Mouse (Mus musculus): Measurements from ENCODE around the gene Mob3a. TPM values are rescaled to one million over a fixed set of nuclear protein-coding genes. Genes with fewer than 3 reads are reported as not detected.

Mob3a gene
- 10 to 100 TPM; 16.1 to 29.6 TPM for total RNA-seq (2021)
- long read RNA-seq, experiment 1, transcript Mob3a-201 (4 exons, 2,682 nt): major isoform, 34 of 37 reads
- long read RNA-seq, experiment 1, partial matches to known transcripts: 2 of 37 reads
- long read RNA-seq, experiment 1, other reads (novel, unspliced or antisense): 1 of 37 reads
- long read RNA-seq, experiment 2, transcript Mob3a-201 (4 exons, 2,682 nt): major isoform, 23 of 30 reads
- long read RNA-seq, experiment 2, partial matches to known transcripts: 7 of 30 reads
- long read RNA-seq, experiment 2, other reads (novel, unspliced or antisense): 0 of 30 reads

DNA sequence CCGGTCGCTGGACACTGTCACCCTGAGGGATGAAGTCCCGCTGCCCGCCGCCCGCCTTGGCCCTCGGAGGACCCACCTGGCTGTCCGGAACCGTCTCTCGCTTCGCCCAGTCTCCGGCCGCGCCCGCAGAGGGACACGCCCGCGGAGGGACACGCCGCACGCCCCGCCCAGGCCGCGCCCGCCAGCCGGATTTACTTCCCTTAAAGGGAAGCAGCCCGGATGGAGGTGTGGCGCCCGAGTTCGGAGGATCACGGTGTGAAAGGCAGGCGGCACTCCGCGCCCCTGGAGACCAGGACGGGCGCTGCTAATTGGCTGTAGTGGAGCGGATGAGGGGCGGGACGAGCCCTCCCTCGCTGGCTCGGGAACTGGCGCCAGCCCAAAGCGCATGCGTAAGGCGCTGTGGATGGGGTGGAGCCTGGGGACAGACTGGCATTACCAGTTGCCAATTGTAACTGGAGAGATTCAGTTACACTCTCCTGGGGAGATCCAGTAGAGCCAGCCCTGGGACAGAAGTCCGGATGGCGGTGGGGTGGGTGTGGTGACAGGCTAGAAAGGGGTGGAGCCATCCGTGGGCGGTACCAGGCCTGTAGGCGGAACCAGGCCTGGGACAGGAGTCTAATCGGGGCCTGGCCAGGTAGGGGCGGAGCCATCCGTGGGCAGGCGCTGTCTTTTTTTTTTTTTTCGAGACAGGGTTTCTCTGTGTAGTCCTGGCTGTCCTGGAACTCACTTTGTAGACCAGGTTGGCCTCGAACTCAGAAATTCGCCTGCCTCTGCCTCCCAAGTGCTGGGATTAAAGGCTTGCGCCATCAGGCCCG, at the start of gene Mob3a, which contains the start of gene Izumo4:
Gene Mob3a, minus strand, starts transcription at position 257 of the 815 bp plus-strand sequence.
Gene Izumo4, plus strand, starts transcription at position 464 of the 815 bp plus-strand sequence.
- peak; percentile 96 to 98 for DNase-seq (ENCODE audit: low spot score in 2 of 2)

GRCm38 (mm10) chr10:80751188-80751832, 49.5 kb upstream of the Mob3a start:
- peak; percentile 54 to 55 for DNase-seq (ENCODE audit: low spot score in 2 of 2)

DNA sequence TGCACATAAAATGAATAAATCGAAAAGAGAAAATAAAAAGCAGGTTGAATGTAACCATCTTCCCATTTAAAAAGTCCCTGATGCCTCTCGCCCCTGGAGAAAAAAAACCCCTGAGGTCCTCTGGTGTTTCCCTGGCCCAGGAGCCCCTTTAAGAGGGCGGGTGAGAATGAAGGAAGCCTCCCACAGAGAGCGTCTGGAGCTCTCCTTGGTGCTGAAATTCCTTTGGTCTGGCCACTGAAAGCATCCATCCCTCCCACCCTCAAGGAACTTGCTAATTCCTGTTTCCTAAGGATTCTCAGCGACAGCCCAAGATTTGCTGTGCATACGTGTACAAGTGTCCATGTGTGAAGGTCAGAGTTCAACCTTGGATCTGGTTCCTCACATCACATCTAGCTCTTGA, 46.8 kb upstream of the Mob3a start:
- peak; percentile 49 to 54 for DNase-seq (ENCODE audit: low spot score in 2 of 2)

GRCm38 (mm10) chr10:80747410-80747809, 45.6 kb upstream of the Mob3a start:
- peak; percentile 80 to 85 for DNase-seq (ENCODE audit: low spot score in 2 of 2)

DNA sequence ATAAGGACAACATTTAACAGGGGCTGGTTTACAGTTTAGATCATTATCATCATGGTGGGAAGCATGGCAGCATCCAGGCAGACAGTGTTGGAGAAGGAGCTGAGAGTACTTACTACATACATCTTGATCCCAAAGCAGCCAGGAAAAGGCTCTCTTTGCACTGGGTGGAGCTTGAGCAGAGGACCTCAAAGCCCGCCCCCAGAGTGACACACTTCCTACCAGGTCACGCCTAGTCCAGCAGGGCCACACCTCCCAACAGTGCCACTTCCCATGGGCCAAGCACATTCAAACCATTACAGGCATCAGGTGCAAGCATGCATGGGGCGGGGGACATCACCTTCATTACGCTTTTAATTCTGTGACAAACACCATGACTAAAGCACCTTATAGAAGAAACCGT, 42.5 kb upstream of the Mob3a start:
- DNase-seq (ENCODE audit: low spot score in 2 of 2): no peak

DNA sequence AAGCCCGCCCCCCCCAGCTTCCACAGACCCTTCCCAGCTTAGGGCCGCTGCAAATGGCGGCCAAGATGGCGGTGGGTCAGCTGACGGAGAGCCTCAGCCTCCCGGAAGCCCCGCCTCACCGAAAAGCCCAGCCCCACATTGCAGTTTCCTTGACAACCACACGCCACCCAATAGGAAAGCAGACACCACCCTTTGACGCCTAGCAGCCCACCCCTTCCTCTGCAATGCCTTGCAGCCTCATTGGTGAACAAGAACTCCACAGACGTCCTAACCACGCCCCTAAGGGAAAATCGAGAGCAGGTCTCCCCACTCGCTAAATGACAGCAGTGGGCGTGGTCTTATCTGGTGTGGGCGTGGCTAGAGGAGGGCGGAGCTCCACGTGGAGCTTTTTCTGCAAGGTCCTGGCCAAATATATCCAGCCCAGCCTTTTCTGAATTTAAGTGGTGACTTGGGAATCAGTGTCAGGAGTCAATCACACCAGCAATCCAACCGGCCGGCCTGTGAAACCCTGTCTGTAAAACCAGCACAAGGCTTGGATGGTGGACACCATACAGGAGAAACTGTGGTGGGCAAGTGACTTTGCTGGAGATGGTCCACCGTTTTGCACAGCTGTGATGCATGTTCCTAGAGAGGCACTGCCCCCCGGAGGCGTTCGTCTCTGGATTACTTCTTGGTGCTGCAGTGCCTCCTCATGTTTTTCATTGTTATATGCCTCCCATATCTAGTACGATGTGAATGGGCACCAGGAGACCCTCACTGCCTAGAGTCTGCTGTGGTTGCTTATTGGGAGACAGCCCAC, 40.6 kb upstream of the Mob3a start, which contains the start of gene Ap3d1:
Gene Ap3d1, minus strand, starts transcription at position 85 of the 799 bp plus-strand sequence.
- peak; percentile 97 for DNase-seq (ENCODE audit: low spot score in 2 of 2)

DNA sequence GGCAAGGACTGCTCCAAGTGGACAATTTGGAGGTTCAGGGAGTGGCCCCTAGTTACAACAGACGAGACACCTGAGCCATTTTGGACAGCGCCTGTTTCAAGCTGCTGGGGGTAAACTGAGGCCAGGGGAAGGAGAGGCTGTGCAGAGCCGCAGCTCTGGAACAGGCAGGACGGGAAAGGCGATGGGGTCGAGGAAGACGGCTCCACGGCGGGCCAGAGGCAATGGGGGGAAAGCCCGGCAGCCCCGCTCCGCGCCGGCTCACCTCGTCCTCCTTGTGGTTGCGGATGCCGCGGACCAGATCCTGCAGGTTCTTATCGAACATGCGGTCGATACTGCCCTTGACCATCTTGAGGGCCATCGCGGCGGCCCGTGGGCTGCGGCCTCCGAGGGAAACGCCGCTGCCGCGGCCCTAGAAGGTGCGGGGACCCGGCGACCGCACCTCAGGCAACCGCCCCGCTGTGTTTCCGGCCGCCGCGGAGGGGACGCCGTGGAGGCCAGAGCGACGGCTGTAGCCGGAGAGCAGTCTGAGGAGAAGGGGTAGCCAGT, 39.9 kb upstream of the Mob3a start:
- no peak for DNase-seq (ENCODE audit: low spot score in 2 of 2)

- no peak for DNase-seq (ENCODE audit: low spot score in 2 of 2)
Measured at GRCm38 (mm10) chr10:80741146-80741545, 39.4 kb upstream of the Mob3a start.

DNA sequence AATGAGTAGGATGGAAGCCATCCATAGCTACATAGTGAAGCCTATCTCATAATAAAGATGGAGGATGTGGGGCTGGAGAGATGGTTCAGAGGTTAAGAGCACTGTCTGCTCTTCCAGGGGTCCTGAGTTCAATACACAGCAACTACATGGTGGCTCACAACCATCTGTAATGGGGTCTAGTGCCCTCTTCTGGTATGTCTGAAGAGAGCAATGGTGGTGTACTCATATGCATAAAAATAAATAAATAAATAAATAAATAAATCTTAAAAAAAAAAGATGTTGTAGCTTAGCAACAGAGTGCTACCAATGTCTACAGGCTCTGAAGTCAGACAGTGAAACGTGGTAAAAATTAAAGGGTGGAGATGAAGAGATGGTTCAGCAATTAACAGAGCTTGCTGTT, 36.9 kb upstream of the Mob3a start:
- DNase-seq (ENCODE audit: low spot score in 2 of 2): no peak

DNA sequence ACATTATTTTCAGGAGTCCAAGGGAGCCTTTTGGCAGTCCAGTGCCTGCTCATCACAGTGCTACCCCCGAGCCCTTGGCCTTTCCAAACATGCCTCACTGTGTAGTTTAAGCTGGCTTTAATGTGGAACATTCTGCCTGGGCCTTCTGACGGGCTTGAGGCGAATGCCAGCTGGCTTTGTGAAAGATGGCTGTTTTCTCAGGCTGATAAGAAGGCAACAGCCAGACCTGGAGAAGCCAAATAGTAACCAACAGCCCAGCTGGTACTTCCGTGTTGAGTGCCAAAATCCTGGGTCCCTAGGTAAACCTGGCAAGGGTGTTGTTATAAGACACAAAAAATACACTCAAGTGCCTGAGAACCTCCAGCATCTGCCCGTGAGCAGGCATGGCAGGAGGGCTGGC, 35.0 kb upstream of the Mob3a start:
- DNase-seq (ENCODE audit: low spot score in 2 of 2): no peak

GRCm38 (mm10) chr10:80732611-80733101, 30.9 kb upstream of the Mob3a start:
- no peak for DNase-seq (ENCODE audit: low spot score in 2 of 2)

GRCm38 (mm10) chr10:80727369-80728127, 25.8 kb upstream of the Mob3a start:
- no peak for DNase-seq (ENCODE audit: low spot score in 2 of 2)

DNA sequence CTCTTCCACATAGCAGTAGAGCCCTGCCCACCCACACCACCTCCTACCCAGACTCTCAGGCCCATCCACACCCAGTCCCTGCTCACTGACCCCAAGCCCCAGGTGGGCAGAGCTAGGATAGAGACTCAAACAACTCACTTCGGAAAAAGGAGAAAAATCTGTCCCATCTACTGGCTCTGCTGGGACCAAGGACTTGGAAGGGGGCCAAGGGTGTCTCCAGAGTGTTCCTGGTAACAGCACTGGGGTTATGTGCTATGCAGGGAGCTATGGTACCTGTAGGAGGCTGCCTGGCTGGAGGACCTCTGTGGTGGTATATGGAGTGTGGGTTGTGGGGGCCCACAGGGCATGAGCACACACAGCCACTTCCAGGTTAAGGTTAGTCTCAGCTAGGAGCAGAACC, 15.5 kb upstream of the Mob3a start:
- DNase-seq (ENCODE audit: low spot score in 2 of 2): peak in 1 of 2 experiments; percentile 36

GRCm38 (mm10) chr10:80710834-80711233, 9.1 kb upstream of the Mob3a start:
- no peak for DNase-seq (ENCODE audit: low spot score in 2 of 2)

DNA sequence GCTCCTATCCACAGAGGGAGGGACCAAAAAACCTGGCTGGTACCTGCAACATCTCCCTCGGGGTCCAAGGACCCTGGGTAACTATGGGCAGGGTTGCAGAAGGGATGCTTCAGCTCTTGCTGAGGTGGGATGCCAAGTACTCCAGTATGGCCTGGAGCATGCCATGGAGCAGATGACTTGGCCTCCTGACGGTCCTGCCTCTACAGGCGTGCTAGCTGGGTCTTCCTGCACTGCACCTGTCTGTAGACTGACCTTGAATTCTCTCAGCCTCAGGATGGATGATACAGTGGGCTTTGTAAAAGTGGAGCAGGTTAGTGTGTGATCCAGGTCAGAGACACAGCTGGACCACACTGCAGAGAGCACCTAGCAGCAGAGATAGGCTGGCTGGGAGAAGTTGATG, 3.7 kb upstream of the Mob3a start:
- no peak for DNase-seq (ENCODE audit: low spot score in 2 of 2)

GRCm38 (mm10) chr10:80705033-80705432, 3.3 kb upstream of the Mob3a start:
- DNase-seq (ENCODE audit: low spot score in 2 of 2): no peak

- no peak for DNase-seq (ENCODE audit: low spot score in 2 of 2)
Measured at GRCm38 (mm10) chr10:80704418-80704817, 2.6 kb upstream of the Mob3a start.

DNA sequence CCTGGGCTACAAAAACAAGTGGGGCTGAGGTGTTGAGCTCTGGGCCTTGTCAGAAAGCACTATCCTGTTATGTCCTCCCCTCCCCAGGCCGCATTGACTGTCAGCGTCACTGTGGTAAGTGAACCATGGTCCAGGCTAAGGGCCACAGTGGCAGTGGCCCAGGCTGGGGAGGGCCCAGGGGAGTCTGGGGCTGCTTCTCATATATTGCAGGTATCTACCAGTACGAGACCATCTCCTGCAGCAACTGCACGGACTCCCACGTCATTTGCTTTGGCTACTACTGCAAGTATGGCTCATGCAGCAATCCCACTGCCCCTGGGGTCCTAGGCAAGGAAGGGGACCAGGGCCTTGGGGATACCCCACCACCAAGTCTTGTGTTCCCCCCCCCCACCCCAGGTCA, 1.9 kb upstream of the Mob3a start:
- DNase-seq (ENCODE audit: low spot score in 2 of 2): no peak

- peak; percentile 89 to 91 for DNase-seq (ENCODE audit: low spot score in 2 of 2)
Measured at GRCm38 (mm10) chr10:80702536-80703390, 986 bp upstream of the Mob3a start.
